Mouse (Mus musculus) mature B cell (primary cell): ENCODE results near the gene Actr3.

Experiments
- in situ Hi-C: fragments of 300-500 bp; cut with MboI; formaldehyde crosslinking; loops from 2 replicates; pipeline ENCODE4 v1.14.3; 2019

The Actr3 gene

DNA sequence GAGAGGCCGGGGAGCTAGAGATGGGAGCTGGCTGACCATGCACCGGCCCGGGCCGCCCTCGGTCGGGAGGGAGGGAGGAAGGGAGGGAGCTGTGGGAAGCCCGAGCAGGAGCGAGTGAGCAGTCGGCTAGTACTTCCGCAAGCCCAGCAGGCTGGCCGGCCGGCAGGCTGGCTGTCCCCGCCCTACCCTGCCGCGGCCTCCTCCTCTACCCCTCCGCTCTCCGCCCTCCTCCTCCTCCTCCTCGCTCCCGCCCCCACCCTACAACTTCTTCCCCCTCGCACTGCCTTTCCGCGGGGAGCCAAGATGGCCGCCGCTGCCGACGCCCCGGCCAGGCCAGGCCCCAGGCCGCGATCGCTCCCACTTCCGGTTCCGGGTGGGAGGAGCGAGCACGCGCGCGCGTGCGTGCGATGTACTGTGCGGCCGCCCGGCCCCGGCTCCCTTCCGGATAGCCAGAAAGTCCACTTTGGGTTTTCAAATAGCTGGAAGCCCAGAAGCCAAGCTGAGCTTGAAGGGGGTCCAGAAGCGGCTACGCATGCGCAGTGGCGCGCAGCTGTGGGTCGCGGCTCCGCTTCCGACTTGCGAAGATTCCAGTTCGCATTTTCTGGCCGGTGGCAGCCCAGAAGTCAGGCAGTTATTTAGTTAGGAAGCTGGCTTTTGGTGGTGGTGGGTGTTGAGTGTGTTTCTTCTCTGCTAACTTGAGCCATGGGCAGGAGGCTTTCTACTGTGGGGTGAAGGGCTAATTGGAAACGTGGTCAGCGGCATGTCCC, at the start of gene Actr3:
TSS of gene Actr3 (minus strand) at position 359 of the 767 bp plus-strand sequence.
- in situ Hi-C loops = no loop called here

DNA sequence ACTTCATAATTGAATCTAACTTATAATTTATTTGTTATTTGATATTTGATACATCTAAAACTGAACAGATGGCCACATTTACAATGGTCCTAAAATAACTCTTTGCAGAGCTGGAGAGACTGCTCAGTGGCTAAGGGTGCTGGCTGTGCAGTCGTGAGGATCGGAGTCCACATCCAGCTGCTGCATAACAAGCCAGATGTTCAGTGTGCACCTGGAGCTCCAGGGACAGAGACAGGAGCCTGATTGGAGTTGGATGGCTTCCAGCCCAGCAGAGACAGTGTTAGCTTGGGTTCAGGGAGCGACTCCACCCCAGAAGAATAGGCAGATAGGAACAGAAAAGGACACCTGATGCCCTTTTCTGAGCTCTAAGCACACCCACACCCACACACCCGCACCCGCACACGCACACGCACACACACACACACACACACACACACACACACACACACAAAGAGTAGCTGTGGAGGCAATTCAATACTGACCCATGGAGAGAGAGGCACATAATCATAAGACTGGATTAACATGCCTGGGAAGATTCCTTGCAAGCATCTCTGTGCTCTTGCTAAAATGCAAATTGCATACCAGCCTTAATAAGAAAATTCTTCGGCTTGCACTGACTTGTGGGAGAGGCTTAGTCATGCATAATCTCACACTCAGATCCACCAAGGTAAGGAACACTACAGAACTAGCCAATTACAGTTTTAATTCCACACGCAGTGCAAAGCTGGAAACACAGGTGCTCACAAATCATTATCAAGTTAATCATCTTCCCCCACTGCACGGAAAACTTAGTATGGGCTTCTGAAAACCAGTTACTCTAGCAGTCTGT, 47.1 kb upstream of the Actr3 start:
- in situ Hi-C loops = no loop called here

DNA sequence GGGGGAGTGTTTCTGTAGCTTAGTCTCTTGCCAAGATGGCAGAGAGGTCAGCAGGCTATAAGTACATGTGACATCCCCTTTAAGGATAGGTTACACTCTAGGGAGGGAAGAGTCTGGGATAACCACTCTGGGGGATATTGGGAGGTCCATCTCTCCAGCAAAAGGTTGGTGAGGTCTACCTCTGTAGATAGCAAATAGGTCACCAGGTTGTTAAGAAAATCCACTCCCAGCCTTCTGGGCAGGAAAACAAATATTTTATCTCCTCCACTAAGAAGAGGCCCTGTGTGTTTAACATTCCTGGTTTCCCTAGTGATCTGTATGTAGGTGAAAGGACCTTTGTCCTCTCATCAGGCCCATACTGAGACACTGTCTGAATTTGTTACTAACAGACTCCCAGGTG, 46.3 kb upstream of the Actr3 start:
- in situ Hi-C loops = no loop called here

DNA sequence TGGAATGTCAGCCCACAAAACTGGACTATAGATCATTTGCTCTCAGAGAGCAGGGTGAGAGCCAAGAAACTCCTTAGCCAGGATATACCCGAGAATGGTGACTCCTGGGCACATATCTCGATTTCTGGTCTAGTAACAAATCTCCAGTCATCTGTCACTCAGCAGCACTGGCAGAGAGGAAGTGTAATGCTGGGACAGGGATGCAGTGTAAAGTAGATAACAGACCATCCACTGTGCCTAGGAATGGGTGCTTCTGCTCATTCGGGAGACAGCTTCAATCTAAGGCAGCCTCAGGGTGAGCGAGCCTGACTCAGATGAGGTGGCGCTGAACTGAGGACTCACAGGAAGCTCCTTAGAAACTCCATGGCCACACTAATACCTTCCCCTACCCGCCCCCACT, 43.1 kb upstream of the Actr3 start:
- in situ Hi-C loops = no loop called here

DNA sequence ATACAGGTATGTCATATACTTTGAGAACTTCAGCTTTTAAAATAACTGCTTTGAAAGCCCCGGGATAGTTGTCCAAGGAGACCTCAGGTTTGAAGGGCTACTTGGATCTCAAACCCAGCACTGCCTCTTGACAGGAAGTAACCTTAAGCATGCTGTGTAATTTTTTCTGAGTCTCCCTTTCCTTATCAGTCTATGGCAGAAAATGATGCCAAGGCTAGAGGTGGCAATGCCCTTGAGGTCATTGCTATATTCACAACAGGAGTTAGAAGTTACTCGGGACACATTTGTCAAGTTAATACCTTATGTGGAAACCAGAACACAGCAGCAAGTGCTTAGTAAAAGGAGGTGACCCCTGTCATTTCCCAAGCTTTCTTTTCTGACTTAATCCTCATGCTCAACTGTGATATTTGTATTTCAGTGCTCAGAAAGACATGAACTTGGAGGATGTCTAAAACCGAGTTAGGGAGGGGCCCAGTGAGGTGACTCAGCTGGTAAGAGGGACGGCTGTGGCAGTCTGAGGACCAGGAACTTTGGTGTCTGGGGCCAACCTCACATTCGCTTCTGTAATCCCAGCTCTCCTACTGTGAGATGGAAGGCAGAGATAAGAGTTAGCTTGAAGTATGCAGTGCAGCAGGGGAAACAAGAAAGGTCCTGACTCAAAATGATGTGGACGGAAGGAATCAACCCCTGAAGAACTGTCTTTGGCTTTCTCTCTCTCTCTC, 40.6 kb upstream of the Actr3 start:
- in situ Hi-C loops = no loop called here

DNA sequence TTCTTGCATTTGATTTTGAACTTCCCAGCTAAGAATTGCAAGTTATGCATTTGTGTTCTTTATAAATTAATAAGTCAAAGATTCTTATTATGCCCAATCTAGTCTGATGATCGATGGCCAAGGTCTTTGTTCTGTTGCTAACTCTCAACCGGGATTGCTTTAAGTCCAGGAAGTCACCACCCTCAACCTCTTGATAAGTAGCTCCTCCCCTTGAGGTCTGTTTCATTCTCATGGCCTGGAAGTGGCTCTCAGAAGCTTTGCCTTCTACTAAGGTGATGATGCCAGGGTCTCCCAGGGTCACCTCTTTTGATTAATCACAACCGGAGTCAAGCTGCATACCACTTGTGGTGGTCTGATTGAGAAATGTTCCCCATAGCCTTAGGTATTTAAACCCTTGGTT, 38.3 kb upstream of the Actr3 start:
- in situ Hi-C loops = no loop called here

DNA sequence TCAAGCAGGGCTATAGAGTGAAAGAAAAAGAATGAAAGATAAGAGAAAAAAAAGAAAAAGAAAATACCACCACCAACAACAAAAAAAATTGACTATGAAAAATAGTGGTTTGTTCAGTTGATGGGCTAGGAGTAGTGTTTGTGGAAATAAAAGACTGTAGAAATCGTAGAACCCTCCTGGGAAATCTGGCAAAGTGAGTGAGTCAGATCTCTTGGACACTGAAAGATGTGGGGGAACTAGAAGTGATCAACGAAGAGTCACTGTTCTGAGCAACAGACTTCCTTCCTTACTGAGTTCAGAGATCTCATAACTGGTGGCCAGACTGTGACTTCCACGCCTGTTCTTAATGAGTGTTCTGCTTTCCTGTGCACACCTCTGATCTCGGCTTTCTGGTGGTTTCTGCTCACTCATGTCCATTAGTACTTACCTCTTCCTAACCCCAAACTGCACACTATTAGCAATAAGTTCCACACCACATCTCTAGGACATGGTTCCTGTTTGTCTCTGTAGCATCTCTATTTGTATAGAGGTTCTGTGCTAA, 37.7 kb upstream of the Actr3 start:
- in situ Hi-C loops = no loop called here

DNA sequence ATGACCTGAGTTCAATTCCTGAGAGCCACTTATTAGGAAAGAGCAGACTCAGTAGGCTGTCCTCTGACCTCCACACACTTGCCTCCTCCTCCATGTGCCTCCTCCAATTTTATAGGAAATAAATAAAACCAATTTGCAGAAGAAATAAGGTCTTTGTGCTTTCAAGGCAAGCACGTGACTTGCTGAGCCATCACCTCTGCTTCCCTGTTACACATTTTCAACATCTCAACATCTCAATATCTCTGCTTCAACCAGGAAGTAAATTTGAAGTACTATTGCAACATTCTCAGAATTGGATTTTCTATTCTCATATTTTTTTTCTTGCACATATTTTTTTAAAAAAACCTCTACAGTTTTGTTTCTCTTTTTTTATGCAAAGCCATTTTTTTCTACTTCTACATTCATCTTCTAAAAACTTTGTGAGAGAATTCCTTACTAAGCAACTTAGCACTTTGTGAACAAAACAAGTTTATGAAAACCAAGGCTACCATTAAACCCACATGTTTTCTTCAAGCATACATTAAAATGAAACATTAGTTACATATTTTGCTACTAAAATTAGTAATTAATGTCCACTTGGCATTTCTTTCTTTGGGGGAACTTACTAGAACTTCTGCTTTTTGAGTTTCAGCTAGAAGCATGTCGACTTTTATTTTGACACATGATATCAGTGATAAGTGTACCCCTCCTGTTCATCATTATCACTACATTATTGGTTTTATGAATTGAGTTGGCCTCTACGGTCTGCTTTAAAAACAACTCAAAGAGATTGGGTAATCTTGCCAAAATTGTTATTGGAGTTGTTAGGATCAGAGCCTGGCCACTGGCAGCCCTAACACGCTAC, 35.5 kb upstream of the Actr3 start:
- in situ Hi-C loops = no loop called here

DNA sequence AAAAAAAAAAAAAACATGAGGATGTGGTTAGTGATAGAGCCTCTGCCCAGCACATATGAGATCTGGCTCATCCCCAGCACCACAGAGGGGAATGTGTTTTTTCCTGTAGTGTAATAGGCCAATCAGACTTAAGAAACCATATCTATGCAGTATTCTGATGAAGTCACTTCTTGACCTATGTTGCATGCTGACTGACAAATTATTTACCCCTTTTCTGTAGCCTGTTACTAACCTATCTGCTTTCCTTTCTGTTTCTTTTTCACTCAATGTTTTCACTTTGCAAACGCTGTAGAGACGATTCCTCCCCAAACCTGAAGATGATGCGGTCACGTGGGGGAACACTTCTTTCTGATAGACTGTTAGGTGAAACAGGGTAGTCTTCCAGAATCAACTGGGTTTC, 32.4 kb upstream of the Actr3 start:
- in situ Hi-C loops = no loop called here

DNA sequence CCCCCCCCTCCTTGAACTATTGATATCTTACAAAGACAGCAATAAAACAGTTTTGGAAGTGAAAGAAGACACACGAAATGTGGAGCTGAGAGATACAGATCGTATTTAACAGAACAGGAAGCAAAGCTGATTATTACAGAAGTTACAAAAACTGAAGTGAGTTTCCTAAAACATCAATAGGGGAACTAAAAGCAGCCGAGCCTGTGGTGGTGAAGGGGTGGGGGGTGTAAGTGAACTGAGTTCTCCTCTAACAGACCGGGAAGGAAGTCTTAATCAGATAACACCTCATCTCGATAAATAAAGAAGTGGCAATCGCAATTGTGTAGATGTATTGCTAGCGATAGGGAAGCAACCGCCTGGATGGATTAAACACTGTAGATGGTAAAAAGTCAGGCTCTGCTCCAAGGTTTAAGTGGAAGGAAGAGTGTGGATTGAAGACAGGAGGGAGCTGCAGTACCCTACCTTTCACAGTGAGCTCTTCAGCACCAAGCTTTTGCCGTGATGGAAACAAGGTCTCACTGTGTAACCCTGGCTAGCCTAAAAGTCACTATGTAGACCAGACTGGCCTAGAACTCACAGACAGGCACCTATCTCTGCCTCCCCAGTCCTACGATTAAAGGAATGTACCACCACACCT, 31.2 kb upstream of the Actr3 start:
- in situ Hi-C loops = no loop called here

DNA sequence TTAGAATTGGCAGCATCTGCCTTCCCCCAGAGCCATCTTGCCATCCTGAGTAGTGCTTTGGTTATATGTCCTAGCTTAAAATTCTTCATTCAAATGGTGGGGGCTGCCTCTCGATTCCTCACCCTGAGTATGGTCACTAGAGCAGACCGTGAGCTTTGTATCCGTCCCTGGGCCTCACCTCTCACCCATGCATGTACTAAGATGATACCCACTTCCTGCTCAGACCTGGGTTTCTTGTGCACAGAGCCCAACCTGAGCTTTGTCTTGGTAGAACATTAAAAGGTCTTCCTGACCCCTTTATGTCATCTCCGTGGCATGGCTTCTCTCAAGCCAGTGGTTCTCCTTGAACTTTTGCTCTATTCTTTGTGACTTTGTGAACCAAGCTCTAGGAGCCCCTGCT, 28.5 kb upstream of the Actr3 start:
- in situ Hi-C loops = no loop called here

DNA sequence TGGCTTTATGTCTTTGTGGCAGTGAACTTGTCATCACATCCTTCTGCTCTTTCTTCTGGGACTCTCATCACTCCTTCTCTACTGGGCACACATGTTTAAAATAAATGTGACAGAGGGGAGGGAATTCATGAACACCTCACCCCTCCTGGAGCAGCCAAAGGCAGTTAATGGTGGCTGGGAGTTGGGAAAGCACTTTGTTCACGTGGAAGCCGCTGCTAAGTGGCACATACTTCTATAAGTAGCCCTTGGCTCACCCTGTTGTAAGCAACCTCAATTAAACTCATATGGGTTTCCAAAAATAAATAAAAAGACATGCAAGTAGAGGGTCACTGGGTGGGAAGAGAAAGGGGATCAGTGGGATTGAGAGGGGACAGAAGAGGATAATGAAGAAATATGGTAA, 27.8 kb upstream of the Actr3 start:
- in situ Hi-C loops = no loop called here

DNA sequence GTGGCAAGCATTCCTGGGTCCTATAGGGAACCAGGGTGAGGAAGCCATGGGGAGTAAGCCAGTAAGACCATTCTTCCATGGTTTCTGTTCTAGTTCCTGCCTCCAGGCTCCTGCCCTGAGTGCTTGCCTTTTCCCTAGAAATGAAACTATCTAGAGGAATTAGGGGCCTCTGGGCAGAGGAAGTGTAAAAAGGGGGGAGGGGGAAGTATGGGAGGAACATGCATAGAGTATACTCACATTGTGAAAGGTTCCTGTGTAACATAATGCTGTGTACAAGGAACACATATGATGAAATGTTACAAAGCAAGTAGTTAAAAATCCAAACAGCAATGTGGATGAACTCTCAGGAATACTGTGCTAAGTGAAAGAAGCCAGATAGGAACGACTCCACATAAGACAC, 27.4 kb upstream of the Actr3 start:
- in situ Hi-C loops = no loop called here

DNA sequence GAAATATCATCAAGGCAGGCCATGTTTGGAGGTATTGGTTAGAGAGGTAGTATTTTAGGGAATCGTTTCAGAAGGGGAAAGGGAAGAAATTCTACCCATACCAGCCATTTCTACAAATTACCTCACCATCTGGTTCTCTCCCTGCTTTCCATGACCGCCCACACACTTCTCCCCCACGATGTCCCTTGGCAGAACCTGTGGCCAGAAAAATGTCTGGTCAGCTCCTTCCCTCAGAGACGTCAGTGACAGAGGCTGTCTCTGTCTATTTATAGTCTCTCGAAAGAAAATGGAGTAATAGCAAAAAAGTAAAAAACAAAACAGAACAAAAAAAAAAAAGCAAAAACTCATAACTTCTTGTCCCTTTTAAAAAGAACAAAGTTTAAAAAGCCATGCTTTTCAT, 23.0 kb upstream of the Actr3 start:
- in situ Hi-C loops = no loop called here

DNA sequence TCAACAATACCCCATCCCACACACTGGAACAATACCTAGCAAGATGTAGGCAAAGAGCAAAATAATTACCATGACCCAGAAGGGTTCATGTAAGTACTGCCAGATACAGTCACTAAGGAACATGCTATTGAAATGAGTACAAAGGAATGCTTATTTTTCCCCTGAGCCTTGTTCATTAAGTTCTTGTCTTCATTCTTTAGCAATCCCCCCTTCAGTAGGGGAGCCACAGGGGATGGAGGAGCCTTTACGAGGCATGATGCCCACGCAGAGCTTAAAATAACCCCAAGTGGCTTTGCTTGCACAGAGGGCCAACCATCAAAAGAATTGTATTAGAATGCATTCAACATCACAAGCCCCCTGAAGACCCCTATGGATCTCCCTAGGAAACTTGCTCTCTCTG, 19.6 kb upstream of the Actr3 start:
- in situ Hi-C loops = no loop called here

DNA sequence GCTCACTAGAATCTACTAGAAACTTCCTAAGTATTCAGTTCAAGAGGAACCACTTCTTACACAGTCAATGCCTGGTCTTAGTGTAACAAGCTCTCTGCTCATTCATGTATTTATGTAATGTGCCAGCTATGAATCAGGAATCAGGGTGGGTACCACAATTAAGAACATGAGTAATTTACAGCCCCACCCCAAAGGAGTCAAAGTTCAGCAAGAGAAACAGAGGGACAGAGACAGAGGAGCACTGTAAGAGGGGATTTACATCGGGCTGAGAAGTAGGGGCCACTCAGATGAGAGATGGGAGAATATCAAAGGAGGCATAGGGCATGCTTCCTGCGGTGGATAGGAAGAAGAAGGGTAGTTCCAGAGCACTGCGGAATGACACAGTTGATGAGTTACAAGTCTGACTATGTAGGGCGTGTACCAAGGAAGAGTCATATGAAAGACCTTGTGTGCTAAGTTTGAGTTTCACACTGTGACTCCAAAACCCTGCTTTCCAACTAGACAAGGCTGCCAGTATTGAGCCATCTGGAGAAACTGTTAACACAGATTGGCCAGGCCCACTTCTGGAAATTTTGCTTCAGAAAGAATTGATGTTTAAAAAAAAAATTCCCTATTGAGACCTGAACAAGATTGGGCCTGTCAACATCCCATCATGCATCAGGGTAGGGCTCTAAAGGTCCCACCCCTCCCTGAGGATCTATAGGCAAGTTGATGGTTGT, 14.9 kb upstream of the Actr3 start:
- in situ Hi-C loops = no loop called here

DNA sequence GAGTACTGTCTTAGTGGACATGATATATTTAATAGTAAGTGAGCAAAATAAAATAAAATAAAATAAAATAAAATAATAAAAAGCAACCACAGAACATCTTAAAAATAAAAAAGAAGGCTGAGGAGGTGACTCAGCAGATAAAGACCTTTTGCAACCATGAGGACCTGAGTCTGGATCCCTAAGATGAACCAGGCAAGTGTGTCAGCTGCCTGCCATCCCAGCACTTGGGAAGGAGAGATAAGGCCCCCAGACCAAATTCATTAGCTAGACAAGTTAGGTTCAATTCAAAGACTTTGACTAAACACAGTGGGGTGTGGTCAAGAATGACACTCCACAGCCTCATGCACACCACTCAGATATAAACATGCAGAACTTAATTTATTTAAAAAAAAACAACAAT, 12.4 kb upstream of the Actr3 start:
- in situ Hi-C loops = no loop called here

DNA sequence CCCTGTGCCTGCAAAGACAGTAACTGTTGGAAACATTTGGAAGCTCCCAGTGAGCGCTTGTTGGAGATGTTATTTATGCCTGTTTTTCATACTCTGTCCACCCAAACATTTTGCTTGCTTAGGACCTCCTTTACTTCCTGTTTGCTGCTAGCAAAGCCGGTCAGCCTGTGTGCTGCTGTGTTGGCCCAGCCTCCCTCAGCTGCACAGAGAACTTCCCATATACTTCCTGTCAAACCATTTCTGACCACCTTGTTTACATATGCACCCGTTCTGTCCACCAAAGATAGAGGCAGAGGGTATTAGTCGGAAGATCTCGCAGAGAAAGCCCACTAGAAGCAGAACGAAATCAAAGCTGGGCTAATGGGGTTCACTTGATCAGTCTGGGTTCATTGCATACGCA, 6.2 kb upstream of the Actr3 start:
- in situ Hi-C loops = no loop called here

DNA sequence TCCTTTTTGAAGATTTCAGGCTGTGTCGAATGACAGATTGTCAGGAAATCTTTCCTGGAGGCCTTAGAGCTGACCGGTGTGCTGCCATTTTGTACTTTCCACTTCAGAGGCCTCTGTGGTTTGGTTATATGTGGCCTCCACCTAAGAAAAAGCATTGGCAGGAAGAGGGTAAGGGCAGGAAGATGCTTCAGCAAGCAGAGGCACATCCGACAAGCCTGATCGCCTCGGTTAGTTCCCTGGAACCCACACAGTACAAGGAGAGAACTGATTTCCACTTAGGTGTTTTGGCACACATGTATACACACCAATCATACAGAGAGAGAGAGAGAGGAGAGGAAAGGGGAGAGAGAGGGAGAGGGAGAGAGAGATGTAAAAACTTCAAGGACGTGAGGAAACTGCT, 5.7 kb upstream of the Actr3 start:
- in situ Hi-C loops = no loop called here

DNA sequence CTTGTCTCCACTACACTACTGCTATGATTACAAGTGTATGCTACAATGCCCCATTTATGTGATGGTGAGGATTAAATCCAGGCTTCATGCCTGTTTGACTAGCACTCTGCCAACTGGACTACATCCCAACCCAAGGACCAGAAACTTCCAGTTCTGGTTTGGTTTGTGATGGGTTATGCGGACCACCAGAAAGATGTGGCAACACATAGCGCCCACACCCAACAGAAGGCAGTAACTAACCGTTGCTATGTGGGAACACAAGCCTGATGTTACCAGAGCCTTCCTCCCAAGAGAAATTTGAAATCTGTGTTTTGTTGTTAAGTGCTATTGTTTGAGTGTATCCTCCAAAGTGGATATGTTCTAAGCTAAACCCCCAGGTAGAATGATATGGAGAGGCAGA, 4.0 kb upstream of the Actr3 start:
- in situ Hi-C loops = no loop called here
